Mouse (Mus musculus): ENCODE results near the gene Usp31. TPM values are rescaled to one million over a fixed set of nuclear protein-coding genes. Genes with fewer than 3 reads are reported as not detected.

The Usp31 gene
- total and polyA plus RNA-seq, 3 experiments, result 6.4 to 9.1 (median 7.5) TPM

- H3K4me2 ChIP-seq (ENCODE audit: insufficient read depth, low read depth, poor library complexity, severe bottlenecking), result no peak overlapping the region
- H3K9ac ChIP-seq (ENCODE audit: insufficient read depth, low read depth), result no peak overlapping the region
- peaks cover 23% of the 10 kb centered on the region for H3K27me3 ChIP-seq (replicated peaks)
- no peaks in the 10 kb centered on the region for H3K9me3 ChIP-seq (replicated peaks; ENCODE audit: low read length)
- TF ChIP-seq USF1 (IDR thresholded peaks at IDR 0.05; ENCODE audit: low read depth, low read length), result no peak
- in situ Hi-C loops (cut with MboI; ENCODE audit: low pct_ligation_motif_present, low pct_unique_long_range_greater_than_20kb, low sequenced_read_pairs), result loop anchor here (5.0 kb wide), 1 partner anchor 232 kb away; no protein-coding TSS in a partner anchor
- peak; percentile 9 for DNase-seq (ENCODE audit: extremely low read depth)
- no peak overlapping the region for H3K4me3 ChIP-seq (replicated peaks in 1 of 3; ENCODE audit: low read depth in 2 of 3, low read length in 2 of 3, poor library complexity in 1 of 3)
- dilution Hi-C loops (cut with MboI; ENCODE audit: extremely low pct_ligation_motif_present, extremely low pct_unique_long_range_greater_than_20kb, low sequenced_read_pairs), result no loop called here
- peaks cover 3% of the 10 kb centered on the region in 2 experiments; a peak in 3 of 4 replicates for H3K4me1 ChIP-seq (ENCODE audit: control insufficient read depth in 1 of 2, insufficient read depth in 2 of 2)
- H3K79me2 ChIP-seq (replicated peaks; ENCODE audit: control insufficient read depth, extremely low read depth, insufficient read depth, poor library complexity, severe bottlenecking), result no peaks in the 10 kb centered on the region
- no peak overlapping the region for H3K27ac ChIP-seq (ENCODE audit: insufficient read depth, low read depth)
- H3K36me3 ChIP-seq (replicated peaks in 1 of 2; ENCODE audit: control insufficient read depth in 1 of 2, insufficient read depth in 1 of 2, low read length in 1 of 2), result no peaks in the 10 kb centered on the region
Measured at GRCm38 (mm10) chr7:121730225-121730624, 23.2 kb upstream of the Usp31 start.

GRCm38 (mm10) chr7:121717031-121717430, 10.0 kb upstream of the Usp31 start:
- 0 out of 4 replicates have a peak, but pooled peaks cover 0 to 3% of the 10 kb centered on the region in 2 experiments for H3K4me1 ChIP-seq (ENCODE audit: control insufficient read depth in 1 of 2, insufficient read depth in 2 of 2)
- DNase-seq (ENCODE audit: extremely low read depth), result no peak
- no peak overlapping the region for H3K9ac ChIP-seq (ENCODE audit: insufficient read depth, low read depth)
- no peaks in the 10 kb centered on the region for H3K79me2 ChIP-seq (replicated peaks; ENCODE audit: control insufficient read depth, extremely low read depth, insufficient read depth, poor library complexity, severe bottlenecking)
- dilution Hi-C loops (cut with MboI; ENCODE audit: extremely low pct_ligation_motif_present, extremely low pct_unique_long_range_greater_than_20kb, low sequenced_read_pairs), result no loop called here
- H3K27ac ChIP-seq (ENCODE audit: insufficient read depth, low read depth), result no peak overlapping the region
- H3K27me3 ChIP-seq (replicated peaks), result peaks cover 6% of the 10 kb centered on the region
- H3K4me3 ChIP-seq (replicated peaks in 1 of 3; ENCODE audit: low read depth in 2 of 3, low read length in 2 of 3, poor library complexity in 1 of 3), result no peak overlapping the region
- in situ Hi-C loops (cut with MboI; ENCODE audit: low pct_ligation_motif_present, low pct_unique_long_range_greater_than_20kb, low sequenced_read_pairs), result no loop called here
- no peaks in the 10 kb centered on the region for H3K36me3 ChIP-seq (replicated peaks in 1 of 2; ENCODE audit: control insufficient read depth in 1 of 2, insufficient read depth in 1 of 2, low read length in 1 of 2)
- no peak overlapping the region for H3K4me2 ChIP-seq (ENCODE audit: insufficient read depth, low read depth, poor library complexity, severe bottlenecking)
- no peaks in the 10 kb centered on the region for H3K9me3 ChIP-seq (replicated peaks; ENCODE audit: low read length)
- TF ChIP-seq UBTF (IDR thresholded peaks at IDR 0.05; ENCODE audit: low read depth, low read length) (no peak), SIN3A (IDR thresholded peaks at IDR 0.05; ENCODE audit: low read length) (no peak), POLR2A (IDR thresholded peaks at IDR 0.05; ENCODE audit: low read depth, low read length) (no peak), ZMIZ1 (IDR thresholded peaks at IDR 0.05; ENCODE audit: low read depth, low read length) (no peak), ZKSCAN1 (IDR thresholded peaks at IDR 0.05; ENCODE audit: borderline replicate concordance, low read depth, low read length) (no peak), HCFC1 (IDR thresholded peaks at IDR 0.05; ENCODE audit: low read depth, low read length) (no peak), MEF2A (IDR thresholded peaks at IDR 0.05; ENCODE audit: borderline replicate concordance, low read depth, low read length) (no peak), CHD1 (IDR thresholded peaks at IDR 0.05; ENCODE audit: low read depth, low read length) (no peak)

- no peak for DNase-seq (ENCODE audit: extremely low read depth)
- no peak overlapping the region for H3K9ac ChIP-seq (ENCODE audit: insufficient read depth, low read depth)
- TF ChIP-seq MAZ (IDR thresholded peaks at IDR 0.05; ENCODE audit: low read depth, low read length) (no peak), JUND (conservative IDR thresholded peaks at IDR 0.05; ENCODE audit: low read depth, low read length) (no peak), MAX (IDR thresholded peaks at IDR 0.05; ENCODE audit: low read length) (no peak), E2F4 (IDR thresholded peaks at IDR 0.05; ENCODE audit: insufficient replicate concordance, low read depth, low read length) (no peak), MEF2A (IDR thresholded peaks at IDR 0.05; ENCODE audit: borderline replicate concordance, low read depth, low read length) (no peak), MXI1 (IDR thresholded peaks at IDR 0.05; ENCODE audit: low read depth, low read length) (no peak), CHD2 (IDR thresholded peaks at IDR 0.05; ENCODE audit: low read length) (no peak)
- dilution Hi-C loops (cut with MboI; ENCODE audit: extremely low pct_ligation_motif_present, extremely low pct_unique_long_range_greater_than_20kb, low sequenced_read_pairs), result no loop called here
- no peak overlapping the region for H3K4me3 ChIP-seq (replicated peaks in 1 of 3; ENCODE audit: low read depth in 2 of 3, low read length in 2 of 3, poor library complexity in 1 of 3)
- peaks cover 6% of the 10 kb centered on the region; the same call in 1 of the 2 replicates for H3K79me2 ChIP-seq (replicated peaks; ENCODE audit: control insufficient read depth, extremely low read depth, insufficient read depth, poor library complexity, severe bottlenecking)
- no peak overlapping the region for H3K4me2 ChIP-seq (ENCODE audit: insufficient read depth, low read depth, poor library complexity, severe bottlenecking)
- H3K36me3 ChIP-seq (replicated peaks in 1 of 2; ENCODE audit: control insufficient read depth in 1 of 2, insufficient read depth in 1 of 2, low read length in 1 of 2), result no peaks in the 10 kb centered on the region
- H3K9me3 ChIP-seq (replicated peaks; ENCODE audit: low read length), result no peaks in the 10 kb centered on the region
- in situ Hi-C loops (cut with MboI; ENCODE audit: low pct_ligation_motif_present, low pct_unique_long_range_greater_than_20kb, low sequenced_read_pairs), result no loop called here
- peaks cover 23% of the 10 kb centered on the region for H3K27me3 ChIP-seq (replicated peaks)
- H3K4me1 ChIP-seq (ENCODE audit: control insufficient read depth in 1 of 2, insufficient read depth in 2 of 2), result peaks cover 4 to 5% of the 10 kb centered on the region in 2 experiments; a peak in 2 of 4 replicates
- no peak overlapping the region for H3K27ac ChIP-seq (ENCODE audit: insufficient read depth, low read depth)
Measured at GRCm38 (mm10) chr7:121711171-121711570, 4.1 kb upstream of the Usp31 start.

All from CH12.LX (cell line).